Mouse (Mus musculus) ES-E14 (cell line): Measurements from ENCODE around the gene Man1c1.

Source experiments
- CHD2 ChIP-seq: IDR thresholded peaks from 2 replicates; pipeline ENCODE4 v1.6.1; 2014; ENCODE audit warnings: mild to moderate bottlenecking, low read depth, low read length, inconsistent platforms
- HCFC1 ChIP-seq: IDR thresholded peaks from 2 replicates; pipeline ENCODE4 v1.6.1; 2012; ENCODE audit warnings: low read length, inconsistent platforms, borderline replicate concordance; ENCODE audit not compliant: insufficient read depth
- MAFK ChIP-seq: IDR thresholded peaks from 2 replicates; pipeline ENCODE4 v1.6.1; 2014; ENCODE audit warnings: mild to moderate bottlenecking, low read depth, low read length, inconsistent platforms; ENCODE audit not compliant: insufficient read depth
- ZC3H11A ChIP-seq: IDR thresholded peaks from 2 replicates; pipeline ENCODE4 v1.6.1; 2012; ENCODE audit warnings: low read depth, mild to moderate bottlenecking, inconsistent platforms, low read length, borderline replicate concordance
- ZNF384 ChIP-seq: IDR thresholded peaks from 2 replicates; pipeline ENCODE4 v1.6.1; 2012; ENCODE audit warnings: low read depth, low read length, inconsistent platforms

DNA sequence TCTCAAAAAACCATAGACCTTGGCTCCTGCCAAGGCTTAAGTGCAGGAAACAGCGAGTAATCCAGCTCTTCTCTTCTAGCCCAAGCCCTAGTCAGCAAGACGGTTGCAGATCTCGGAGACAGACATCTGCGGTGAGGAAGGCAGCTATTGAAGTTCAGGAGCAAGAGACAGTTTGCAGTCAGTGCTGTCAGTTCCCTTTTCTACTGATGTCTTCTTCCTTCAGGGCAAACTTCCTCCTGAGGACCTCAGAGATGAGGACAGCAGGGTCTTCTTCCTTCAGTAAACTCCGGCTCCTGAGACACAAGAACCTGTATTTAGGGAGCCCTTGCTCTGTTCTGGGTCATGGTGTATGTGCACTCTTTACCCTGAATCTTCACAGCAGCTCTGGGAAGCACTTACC, 177.9 kb downstream of the Man1c1 start:
- TF ChIP-seq HCFC1, result no peak
- no peak for TF ChIP-seq CHD2
- TF ChIP-seq MAFK, result no peak
- no peak for TF ChIP-seq ZC3H11A
- TF ChIP-seq ZNF384, result no peak
